Mouse (Mus musculus) liver, embryonic 14.5 days (tissue): ENCODE results near the gene Hand1. TPM values are rescaled to one million over a fixed set of nuclear protein-coding genes. Genes with fewer than 3 reads are reported as not detected.

Source experiments
- ATAC-seq: fragments of 200-750 bp; cut with Nextera tagmentation; 2 replicates; pipeline ENCODE4 v1.8.0; 2017; ENCODE audit warnings: moderate number of reproducible peaks, mild to moderate bottlenecking, moderate library complexity; ENCODE audit not compliant: insufficient read depth
- DNase-seq, 3 experiments: peaks; one replicate each; pipeline ENCODE4 v3.0.0-alpha.2; 2012 to 2013; ENCODE audit warnings: low read depth in 3 of 3, low spot score in 3 of 3
- H3K27ac ChIP-seq: fragments of 300-500 bp; sonication (generic); 2 replicates; pipeline ENCODE4 v1.5.1; 2014; ENCODE audit warnings: moderate library complexity, mild to moderate bottlenecking, control low read depth, inconsistent platforms
- H3K27me3 ChIP-seq: fragments of 300-500 bp; sonication (generic); 2 replicates; pipeline ENCODE4 v1.6.1; 2014; ENCODE audit warnings: mild to moderate bottlenecking, low read length, moderate library complexity; ENCODE audit not compliant: control insufficient read depth, insufficient read depth
- H3K36me3 ChIP-seq: fragments of 300-500 bp; sonication (generic); replicated peaks from 2 replicates; pipeline ENCODE4 v1.6.1; 2014; ENCODE audit warnings: low read depth; ENCODE audit not compliant: control insufficient read depth, insufficient read depth
- H3K4me1 ChIP-seq, 2 experiments: fragments of 200-500 bp in 1 of 2; fragments of 300-500 bp in 1 of 2; sonication (generic) in 1 of 2; replicated peaks; 2 replicates each; pipeline ENCODE4 v1.6.1; 2012 to 2014; ENCODE audit warnings: antibody characterized with exemption in 1 of 2, inconsistent platforms in 1 of 2, low read length in 1 of 2; ENCODE audit not compliant: control insufficient read depth in 2 of 2, insufficient read depth in 2 of 2
- H3K4me2 ChIP-seq: fragments of 300-500 bp; sonication (generic); 2 replicates; pipeline ENCODE4 v1.6.1; 2014; ENCODE audit warnings: low read depth, mild to moderate bottlenecking, control low read depth, moderate library complexity
- H3K4me3 ChIP-seq, 2 experiments: fragments of 200-500 bp in 1 of 2; fragments of 300-500 bp in 1 of 2; sonication (generic) in 1 of 2; 2 replicates each; pipeline ENCODE4 v1.5.1; 2012 to 2014; ENCODE audit warnings: low read depth in 2 of 2, low read length in 2 of 2, mild to moderate bottlenecking in 2 of 2, control low read depth in 1 of 2, inconsistent platforms in 1 of 2, moderate library complexity in 1 of 2; ENCODE audit not compliant: insufficient read depth in 1 of 2
- H3K9ac ChIP-seq: fragments of 300-500 bp; sonication (generic); replicated peaks from 2 replicates; pipeline ENCODE4 v1.6.1; 2014; ENCODE audit warnings: mild to moderate bottlenecking, control low read depth, moderate library complexity
- H3K9me3 ChIP-seq: fragments of 300-500 bp; sonication (generic); 2 replicates; pipeline ENCODE4 v1.6.1; 2016; ENCODE audit warnings: low read length, mixed read lengths; ENCODE audit not compliant: control insufficient read depth
- CTCF ChIP-seq: IDR thresholded peaks from 2 replicates; pipeline ENCODE4 v1.5.1; 2016; ENCODE audit warnings: antibody characterized with exemption, low read depth, control low read depth
- EP300 ChIP-seq: IDR thresholded peaks from 2 replicates; pipeline ENCODE4 v1.6.1; 2016; ENCODE audit warnings: antibody characterized with exemption, low read depth
- WGBS: fragments of 180-500 bp; shearing (Covaris S2); extraction: QIAGEN DNeasy Blood & Tissue Kit; methylation state at CpG from one replicate; pipeline ENCODE4 v1.1.7; 2014; ENCODE audit not compliant: insufficient replicate concordance; 5-methylcytosine and 5-hydroxymethylcytosine counted together
- polyA plus RNA-seq, 2 experiments: library from polyadenylated mRNA; depleted of rRNA in 1 of 2; stranded (reverse) in 1 of 2; unstranded in 1 of 2; fragments of >200 nt; fragmentation: Nextera tagmentation in 1 of 2; extraction: Ambion mirVana in 1 of 2; gene quantifications; 2 replicates each; pipeline versions ENCODE4 v1.2.1 to v1.2.3; 2012 to 2014

The Hand1 gene
- polyA plus RNA-seq, 2 experiments: 0.18 to 0.19 TPM

DNA sequence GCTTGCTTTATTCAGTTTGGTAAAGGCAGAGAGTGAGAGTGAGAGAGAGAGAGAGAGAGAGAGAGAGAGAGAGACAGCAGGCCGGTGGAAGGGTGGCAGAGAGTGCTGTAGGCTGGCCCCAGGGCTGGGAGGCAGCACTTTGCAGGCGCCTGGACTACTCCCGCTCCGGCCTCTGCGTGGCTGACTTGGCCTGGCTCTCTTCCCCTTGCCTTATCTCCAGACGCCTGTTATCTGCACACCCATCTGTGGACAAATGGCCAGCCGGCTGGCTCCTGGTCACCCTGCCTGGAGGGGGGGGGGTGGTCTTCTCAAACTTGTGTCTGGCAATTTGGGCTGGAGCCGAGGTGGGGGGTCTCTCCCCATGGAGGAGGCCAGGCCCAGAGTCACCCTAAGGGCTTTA, 32.0 kb upstream of the Hand1 start:
- Histone ChIP-seq H3K36me3 (no peaks in the 10 kb centered on the region), H3K4me3 (no peak overlapping the region), H3K9me3 (no peaks in the 10 kb centered on the region), H3K4me1 (no peaks in the 10 kb centered on the region), H3K9ac (no peak overlapping the region), H3K4me2 (no peak overlapping the region), H3K27me3 (no peaks in the 10 kb centered on the region), H3K27ac (no peak overlapping the region)
- 18% methylated on average over 8 of the region's 8 CpGs for WGBS
- TF ChIP-seq CTCF (no peak), EP300 (no peak)
- ATAC-seq: no peak
- no peak for DNase-seq

GRCm38 (mm10) chr11:57862088-57862487, 29.5 kb upstream of the Hand1 start:
- TF ChIP-seq CTCF: no peak
- no peak for TF ChIP-seq EP300
- no peak overlapping the region for H3K9ac ChIP-seq
- WGBS: 62% methylated on average over 7 of the region's 7 CpGs
- H3K4me3 ChIP-seq: no peak overlapping the region
- ATAC-seq (no peak), DNase-seq (no peak)
- no peak overlapping the region for H3K27ac ChIP-seq
- no peaks in the 10 kb centered on the region for H3K9me3 ChIP-seq
- H3K4me1 ChIP-seq: no peaks in the 10 kb centered on the region
- no peaks in the 10 kb centered on the region for H3K36me3 ChIP-seq
- H3K27me3 ChIP-seq: no peaks in the 10 kb centered on the region
- H3K4me2 ChIP-seq: no peak overlapping the region

DNA sequence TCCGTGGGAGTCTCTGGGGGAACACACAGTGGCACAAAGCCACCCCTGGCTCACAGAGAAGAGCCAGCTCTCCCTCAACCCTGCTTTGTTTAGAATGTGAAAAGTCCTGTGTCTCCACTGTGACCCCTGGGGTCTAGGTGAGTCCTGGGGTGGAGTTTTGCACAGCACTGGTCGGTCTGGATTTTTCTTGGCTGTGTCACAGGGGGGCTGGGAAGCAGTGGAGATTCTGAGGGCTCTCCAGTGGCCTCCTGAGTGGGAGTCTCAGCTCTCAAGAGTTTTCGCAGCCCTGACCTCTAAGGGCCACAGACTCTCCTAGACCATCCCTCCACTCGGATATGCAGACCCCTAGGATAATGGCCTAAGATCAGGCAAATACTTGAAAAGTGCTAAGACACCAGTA, 25.1 kb upstream of the Hand1 start:
- WGBS: 46% methylated on average over 4 of the region's 4 CpGs
- no peak for ATAC-seq
- H3K4me3 ChIP-seq: no peak overlapping the region
- H3K9me3 ChIP-seq: no peaks in the 10 kb centered on the region
- no peak overlapping the region for H3K9ac ChIP-seq
- TF ChIP-seq EP300: no peak
- TF ChIP-seq CTCF: no peak
- H3K27me3 ChIP-seq: no peaks in the 10 kb centered on the region
- no peak overlapping the region for H3K4me2 ChIP-seq
- H3K36me3 ChIP-seq: no peaks in the 10 kb centered on the region
- H3K27ac ChIP-seq: no peak overlapping the region
- H3K4me1 ChIP-seq: no peaks in the 10 kb centered on the region
- no peak for DNase-seq

DNA sequence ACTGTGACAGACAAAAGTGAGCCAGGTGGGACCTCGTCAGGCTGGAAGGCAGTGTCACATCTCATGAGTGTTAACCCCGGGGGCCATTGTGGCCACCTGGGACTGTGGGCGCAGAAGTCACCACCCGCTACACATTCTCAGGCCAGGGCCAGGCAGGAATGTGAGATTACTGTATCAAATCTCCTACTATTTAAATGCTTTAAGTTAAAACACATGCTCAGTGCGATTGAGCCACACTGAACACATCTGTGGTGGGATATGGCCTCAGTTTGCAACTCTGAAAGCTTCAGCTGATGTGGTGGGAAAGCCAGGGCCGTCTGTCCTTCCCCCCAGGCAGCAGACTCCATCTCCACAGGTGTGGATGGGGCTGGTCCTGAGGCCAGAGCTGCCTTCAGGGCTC, 21.0 kb upstream of the Hand1 start:
- ATAC-seq: no peak
- Histone ChIP-seq H3K4me2 (no peak overlapping the region), H3K9me3 (no peaks in the 10 kb centered on the region), H3K27me3 (no peaks in the 10 kb centered on the region), H3K27ac (no peak overlapping the region), H3K36me3 (no peaks in the 10 kb centered on the region), H3K9ac (no peak overlapping the region), H3K4me3 (no peak overlapping the region), H3K4me1 (no peaks in the 10 kb centered on the region)
- WGBS: 55% methylated on average over 6 of the region's 6 CpGs
- no peak for TF ChIP-seq CTCF
- no peak for TF ChIP-seq EP300
- no peak for DNase-seq

- WGBS: 34% methylated on average over 3 of the region's 3 CpGs
- H3K4me1 ChIP-seq: no peaks in the 10 kb centered on the region
- DNase-seq (no peak), ATAC-seq (no peak)
- H3K9me3 ChIP-seq: no peaks in the 10 kb centered on the region
- H3K4me2 ChIP-seq: no peak overlapping the region
- H3K4me3 ChIP-seq: no peak overlapping the region
- no peaks in the 10 kb centered on the region for H3K36me3 ChIP-seq
- no peak overlapping the region for H3K9ac ChIP-seq
- H3K27ac ChIP-seq: no peak overlapping the region
- H3K27me3 ChIP-seq: no peaks in the 10 kb centered on the region; the same call in 1 of the 2 replicates
- TF ChIP-seq CTCF: no peak
- no peak for TF ChIP-seq EP300
These were observed 18.3 kb upstream of the Hand1 start for GRCm38 (mm10) chr11:57850931-57851330.
